Mouse (Mus musculus): Measurements from ENCODE around the gene Kcnq4.

Gene Kcnq4

GRCm38 (mm10) chr4:120725516-120726090 lies 22.8 kb downstream of the Kcnq4 start:
- DNase-seq (ENCODE audit: low spot score): peak; percentile 78

DNA sequence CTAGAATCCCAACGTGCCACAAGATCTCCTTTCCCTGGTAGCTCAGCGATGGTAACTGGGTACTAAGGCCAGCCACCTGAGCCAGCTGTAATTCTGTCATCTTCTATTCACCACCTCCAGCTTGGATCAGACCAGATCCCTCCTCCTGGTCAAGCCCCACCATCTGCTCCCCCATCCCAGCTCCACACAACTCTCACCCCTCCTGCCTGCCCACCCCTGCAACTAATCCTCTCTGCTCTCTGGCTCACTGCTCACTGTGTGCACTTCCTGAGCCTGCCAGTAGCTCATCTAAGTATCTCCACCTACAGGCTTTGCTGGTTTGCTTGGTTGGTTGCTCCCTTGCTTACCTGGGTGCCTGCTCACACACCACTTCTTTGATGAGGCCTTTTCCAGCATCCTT lies 26.8 kb downstream of the Kcnq4 start:
- DNase-seq (ENCODE audit: low spot score): no peak

DNA sequence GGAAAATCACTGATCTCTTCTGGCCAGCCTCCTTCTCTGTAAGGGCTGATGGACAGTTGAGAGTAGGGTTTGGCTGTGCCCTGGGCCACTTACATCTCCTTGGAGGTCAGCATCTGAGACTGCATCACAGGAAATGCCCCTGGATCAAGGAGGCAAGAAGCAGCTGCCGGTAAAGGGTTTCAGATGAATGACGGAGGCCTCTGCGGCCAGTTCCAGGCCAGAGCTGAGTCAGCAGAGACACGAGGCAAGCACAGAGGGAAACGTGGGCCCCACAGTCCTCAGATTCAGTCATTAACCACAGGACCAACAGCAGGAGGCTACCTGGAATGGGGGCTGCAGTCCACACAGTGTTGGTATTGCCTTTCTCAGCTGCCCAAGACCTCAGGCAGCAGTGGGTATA lies 29.3 kb downstream of the Kcnq4 start:
- DNase-seq (ENCODE audit: low spot score): no peak

- DNase-seq (ENCODE audit: low spot score): no peak
Observed at GRCm38 (mm10) chr4:120717591-120717990, 30.8 kb downstream of the Kcnq4 start.

- DNase-seq (ENCODE audit: low spot score): no peak
Observed at GRCm38 (mm10) chr4:120716765-120717164, 31.6 kb downstream of the Kcnq4 start.

GRCm38 (mm10) chr4:120716141-120716571 lies 32.3 kb downstream of the Kcnq4 start:
- peak; percentile 81 for DNase-seq (ENCODE audit: low spot score)

GRCm38 (mm10) chr4:120713856-120714497 lies 34.4 kb downstream of the Kcnq4 start:
- DNase-seq (ENCODE audit: low spot score): no peak

DNA sequence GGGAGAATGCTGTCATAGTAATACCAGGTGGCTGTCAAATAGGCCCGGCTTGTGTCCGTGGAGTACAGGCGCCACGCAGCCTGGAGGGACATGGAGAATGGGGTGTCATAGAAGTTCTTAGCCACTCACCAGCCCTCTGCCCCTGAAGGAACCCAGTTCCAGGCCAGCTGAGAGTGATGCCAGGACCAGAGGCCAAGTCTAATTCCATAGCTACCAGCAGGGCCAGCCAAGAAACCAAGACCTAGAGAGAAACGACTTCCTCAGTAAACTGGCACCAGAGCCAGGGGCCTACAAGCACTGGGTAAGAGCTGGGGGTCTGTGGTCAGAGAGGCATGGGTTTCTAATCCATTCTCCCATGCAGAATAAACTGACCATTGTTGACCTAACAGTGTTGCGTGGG lies 35.4 kb downstream of the Kcnq4 start:
- no peak for DNase-seq (ENCODE audit: low spot score)

- DNase-seq (ENCODE audit: low spot score): no peak
Observed at GRCm38 (mm10) chr4:120712236-120712635, 36.2 kb downstream of the Kcnq4 start.

DNA sequence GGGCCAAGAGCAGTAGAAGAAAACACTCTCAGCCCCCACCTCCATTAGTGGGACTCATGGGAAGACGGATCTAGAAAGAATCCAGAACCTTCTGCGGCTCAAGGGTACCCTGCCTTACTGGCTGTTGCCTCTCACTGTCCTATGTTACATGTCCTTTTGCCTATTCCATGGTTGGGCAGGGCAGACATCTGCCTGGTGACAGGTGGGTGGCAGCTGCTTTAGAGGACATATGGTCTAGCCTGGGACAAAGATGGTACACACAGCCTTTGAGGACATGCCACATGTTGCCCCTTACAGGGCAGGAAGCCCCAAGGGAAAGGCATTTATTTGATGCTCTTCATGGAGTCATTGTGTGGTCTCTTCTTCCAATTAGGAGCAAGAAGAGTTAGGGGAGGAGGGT lies 45.9 kb downstream of the Kcnq4 start:
- no peak for DNase-seq (ENCODE audit: low spot score)

DNA sequence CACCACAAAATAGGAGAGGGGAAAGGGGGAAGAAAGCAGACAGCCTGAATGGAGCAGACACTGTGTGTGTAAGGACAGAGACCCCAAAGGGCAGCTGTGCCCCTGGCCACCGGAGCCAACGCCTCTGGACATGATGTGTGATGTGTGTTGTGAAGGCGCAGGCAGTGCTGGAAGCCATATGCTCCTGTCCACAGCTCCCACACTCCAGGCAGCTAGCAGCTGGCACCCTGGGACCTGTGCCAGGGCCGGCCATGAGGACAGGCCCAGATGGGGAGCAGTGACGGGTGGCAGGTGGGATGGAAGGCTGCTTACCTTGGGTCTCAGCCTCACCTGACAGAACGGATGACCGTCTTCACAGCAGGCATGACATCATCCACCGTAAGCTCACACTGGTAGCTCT lies 46.4 kb downstream of the Kcnq4 start:
- DNase-seq (ENCODE audit: low spot score): no peak

GRCm38 (mm10) chr4:120701180-120701579 lies 47.2 kb downstream of the Kcnq4 start:
- DNase-seq (ENCODE audit: low spot score): no peak

DNA sequence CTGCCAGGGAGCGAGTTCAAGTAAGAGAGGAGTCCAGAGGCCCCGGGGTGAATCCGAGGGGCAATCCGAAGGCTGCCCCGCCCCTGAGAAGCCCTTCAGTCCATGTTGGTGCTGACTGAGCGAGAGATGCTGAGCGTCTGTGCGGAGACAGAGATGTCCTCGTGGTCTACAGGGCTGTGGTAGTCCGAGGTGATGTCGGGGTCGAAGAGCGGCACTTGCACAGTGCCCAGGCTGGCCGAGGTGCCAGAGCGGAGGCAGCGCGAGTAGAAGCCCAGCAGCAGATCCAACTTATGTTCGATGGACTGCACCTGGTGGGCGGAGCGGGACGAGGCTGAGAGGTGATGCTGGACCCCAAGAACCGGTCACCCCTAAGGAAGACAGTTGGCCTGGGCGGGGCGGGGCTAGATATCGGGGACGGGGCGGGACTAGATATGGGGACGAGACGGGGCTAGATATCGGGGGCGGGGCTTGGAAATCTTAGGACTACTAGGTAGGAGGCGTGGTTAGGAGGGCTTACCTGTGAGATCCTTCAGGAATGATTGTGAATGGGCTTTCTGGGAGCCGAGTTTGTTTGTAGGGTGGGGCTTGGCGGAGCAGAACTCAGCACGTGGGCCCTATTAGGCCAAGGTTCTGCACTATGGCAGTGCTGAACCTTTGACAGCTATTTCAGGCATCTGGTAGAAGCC lies 50.5 kb downstream of the Kcnq4 start:
- DNase-seq (ENCODE audit: low spot score): no peak

GRCm38 (mm10) chr4:120697353-120697752 lies 51.1 kb downstream of the Kcnq4 start:
- no peak for DNase-seq (ENCODE audit: low spot score)

GRCm38 (mm10) chr4:120692717-120693116 lies 55.7 kb downstream of the Kcnq4 start:
- DNase-seq (ENCODE audit: low spot score): peak; percentile 84

DNA sequence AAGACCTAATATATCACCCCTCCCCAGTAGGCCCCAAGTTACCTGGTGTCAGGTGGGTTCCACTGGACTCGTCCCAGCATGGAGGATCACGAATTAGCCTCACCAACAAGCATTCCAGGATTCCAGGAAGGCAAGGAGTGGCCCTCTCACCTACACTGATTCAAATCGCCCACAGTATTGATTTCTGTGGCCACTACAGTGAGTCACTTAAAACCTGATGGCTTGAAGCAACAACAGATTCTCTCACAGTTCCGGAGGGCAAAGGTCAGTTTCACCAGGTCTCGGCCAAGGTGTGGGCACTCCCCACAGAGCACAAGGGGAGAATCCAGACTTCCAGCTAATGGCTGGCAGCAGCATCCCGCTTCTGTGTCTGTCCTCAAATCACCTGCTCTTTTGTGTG lies 59.1 kb downstream of the Kcnq4 start:
- no peak for DNase-seq (ENCODE audit: low spot score)

GRCm38 (mm10) chr4:120687282-120687681 lies 61.1 kb downstream of the Kcnq4 start:
- no peak for DNase-seq (ENCODE audit: low spot score)

- DNase-seq (ENCODE audit: low spot score): no peak
Observed at GRCm38 (mm10) chr4:120683278-120683997, 65.0 kb downstream of the Kcnq4 start.

- DNase-seq (ENCODE audit: low spot score): no peak
Observed at GRCm38 (mm10) chr4:120682168-120682567, 66.2 kb downstream of the Kcnq4 start.

DNA sequence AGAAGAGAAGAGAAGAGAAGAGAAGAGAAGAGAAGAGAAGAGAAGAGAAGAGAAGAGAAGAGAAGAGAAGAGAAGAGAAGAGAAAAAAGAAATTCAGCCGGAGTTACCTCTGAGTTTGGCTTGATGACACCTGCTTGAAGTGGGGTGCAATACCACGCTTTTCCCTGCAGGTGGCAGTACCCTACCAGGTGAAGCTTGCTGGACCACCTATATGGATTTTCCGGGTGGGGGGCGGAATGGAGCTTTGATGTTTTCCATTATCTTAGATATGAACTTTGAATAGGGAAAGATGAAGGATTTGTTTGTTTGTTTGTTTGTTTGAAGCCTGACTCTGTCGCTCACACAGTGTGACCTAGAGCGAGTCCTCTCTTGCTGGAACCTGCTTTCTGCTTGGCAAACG lies 67.5 kb downstream of the Kcnq4 start:
- DNase-seq (ENCODE audit: low spot score): no peak

DNA sequence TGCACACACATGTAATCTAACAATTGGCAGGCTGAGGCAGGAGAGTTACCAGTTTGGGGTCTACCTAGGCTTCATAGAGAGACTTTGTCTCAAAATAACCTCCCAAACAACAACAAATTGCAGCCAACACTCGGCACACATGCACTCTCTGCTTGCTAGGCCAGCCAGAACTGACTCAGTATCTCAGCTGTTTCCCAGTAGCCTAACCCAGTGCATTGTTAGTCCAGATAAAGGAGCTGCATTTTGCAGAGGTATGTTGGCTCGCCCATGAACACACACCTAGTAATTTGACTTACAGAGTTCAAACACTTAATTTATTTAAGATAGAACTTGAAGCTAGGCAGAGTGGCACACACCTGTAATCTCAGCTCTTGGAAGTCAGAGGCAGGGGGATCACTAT lies 72.8 kb downstream of the Kcnq4 start:
- no peak for DNase-seq (ENCODE audit: low spot score)

DNA sequence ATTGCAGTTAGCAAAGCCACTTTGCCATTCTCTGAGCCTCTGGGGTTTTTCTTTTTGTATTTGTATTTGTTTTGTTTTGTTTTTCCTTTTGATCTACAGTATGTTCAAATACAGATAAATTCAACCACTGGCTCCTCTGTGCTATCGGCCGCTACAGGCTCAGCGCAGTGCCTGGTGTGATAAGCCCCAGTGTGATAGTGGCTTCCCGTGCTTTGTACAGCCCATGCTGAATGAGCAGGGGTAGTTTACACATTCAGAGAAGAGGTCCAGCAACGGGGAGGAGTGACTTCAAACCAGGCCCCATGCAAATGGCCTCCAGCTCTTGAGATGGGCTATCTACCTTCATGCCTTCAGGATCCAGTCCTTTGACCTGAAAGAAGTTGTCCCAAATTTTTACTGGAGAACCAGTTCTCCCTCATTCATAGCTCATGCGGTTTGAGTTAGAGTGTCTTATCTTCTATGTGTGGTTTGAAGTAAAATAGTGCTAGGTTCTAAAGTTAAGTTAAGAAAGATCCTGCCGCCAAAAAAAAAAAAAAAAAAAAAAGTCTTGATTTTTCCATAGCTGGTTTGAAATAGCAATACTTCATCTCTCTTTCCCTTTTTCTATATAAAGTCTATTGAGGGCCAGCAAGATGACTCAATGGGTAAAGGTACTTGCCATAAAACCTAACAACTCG lies 73.5 kb downstream of the Kcnq4 start:
- DNase-seq (ENCODE audit: low spot score): no peak
